Mouse (Mus musculus): Measurements from ENCODE around the gene Cbx1.

DNA sequence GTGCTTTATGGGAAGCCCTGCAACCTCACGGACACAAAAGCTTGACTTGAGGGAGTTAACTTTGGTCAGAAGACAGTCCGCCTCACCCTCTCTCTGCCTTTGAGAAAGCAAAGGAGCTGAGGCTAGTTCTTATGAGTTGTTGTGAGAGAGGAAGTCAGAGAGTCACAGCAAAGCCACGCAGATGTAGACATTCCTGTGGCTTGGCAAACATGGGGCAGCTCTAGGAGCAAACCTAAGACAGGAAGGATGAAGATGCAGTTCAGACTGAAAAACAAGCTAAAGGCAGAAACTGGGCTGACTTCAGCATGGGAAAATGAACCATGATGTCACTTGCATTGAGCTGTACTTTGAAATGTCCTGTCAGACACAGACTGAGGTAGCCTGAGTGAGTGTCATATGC, 41.4 kb upstream of the Cbx1 start:
- TF ChIP-seq CTCF (IDR thresholded peaks at IDR 0.05; ENCODE audit: low read depth, low read length) = no peak
- TF ChIP-seq POLR2A (IDR thresholded peaks at IDR 0.05; ENCODE audit: extremely low read depth, insufficient read depth, low read length) = no peak
